Comparison of ENCODE assay signal across 26 mouse cellular contexts in the genomic region with DNA sequence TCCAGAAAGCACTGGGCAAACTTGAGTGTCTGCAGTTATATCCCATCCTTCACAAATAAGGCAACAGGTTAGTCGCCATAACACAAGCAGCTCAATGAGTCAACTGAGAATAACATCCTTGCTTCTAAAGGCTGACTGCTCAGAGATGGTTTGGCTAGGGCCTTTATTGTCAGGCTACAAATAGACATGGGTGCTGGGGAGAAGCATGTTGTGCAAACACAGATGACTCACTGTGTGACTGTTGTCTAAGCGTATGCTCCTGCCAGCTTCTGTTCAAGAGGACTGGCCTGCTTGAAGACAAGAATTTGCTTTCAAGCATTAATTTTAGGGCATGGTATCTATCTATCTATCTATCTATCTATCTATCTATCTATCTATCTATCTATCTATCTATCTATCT.
DNase-seq lines count a peak whose midpoint lies in the region; ATAC-seq and TF ChIP-seq lines count a peak whose summit lies in the region.
"Had no signal": no experiment of that assay in that cellular context is flagged by ENCODE, and none has a peak within 500 bp of the region (broad histone marks: within the 10 kb centered on the region; RNA-seq: fewer than 3 reads in every experiment).

No protein-coding gene starts in this region.

- H3K27me3 ChIP-seq in myocyte (ENCODE audit: control insufficient read depth, insufficient read depth, insufficient read length): no peaks in the 10 kb centered on the region
- H3K27me3 ChIP-seq in limb, embryonic 10.5 days (ENCODE audit: low read depth, poor library complexity, severe bottlenecking): no peaks in the 10 kb centered on the region
- H3K27me3 ChIP-seq: CH12.LX; embryonic facial prominence, embryonic 12.5 days; forebrain, embryonic 13.5 days; intestine, embryonic 15.5 days; limb, embryonic 12.5 days; liver, embryonic 13.5 days had no signal

- H3K79me2 ChIP-seq in myocyte (ENCODE audit: control insufficient read depth, insufficient read depth): no peaks in the 10 kb centered on the region

- H3K4me3 ChIP-seq in myocyte: no peak overlapping the region
- H3K4me3 ChIP-seq in limb, embryonic 10.5 days: no peak overlapping the region
- H3K4me3 ChIP-seq: embryonic facial prominence, embryonic 12.5 days; forebrain, embryonic 13.5 days; heart, embryonic 10.5 days; hindbrain, embryonic 10.5 days; intestine, embryonic 15.5 days; limb, embryonic 12.5 days; liver, embryonic 13.5 days had no signal

- 94% methylated on average over 2 of the region's 2 CpGs for WGBS in limb, embryonic 10.5 days

- DNase-seq in frontal cortex, postnatal 25 days (ENCODE audit: low spot score in 2 of 2): no peak
- DNase-seq in layer of hippocampus, adult 9-10 months (ENCODE audit: low spot score): peak; percentile 39
- DNase-seq in layer of hippocampus, postnatal 10 days (ENCODE audit: low spot score in 2 of 2): no peak
- peak; percentile 26 for DNase-seq in Muller cell, postnatal 12 days (ENCODE audit: inconsistent ontology term)
- no peak for DNase-seq in limb, embryonic 10.5 days (ENCODE audit: low spot score)
- DNase-seq: cerebellum, adult 18-20 months; kidney, adult 9 months; kidney, postnatal 14 days; liver, embryonic 13.5 days; lung, adult 2 months; lung, postnatal 14 days; right cerebral cortex, postnatal 25 days; spleen, adult 18-20 months had no signal

- no peak for TF ChIP-seq POLR2A in myocyte (IDR thresholded peaks at IDR 0.05; ENCODE audit: insufficient read length, low read depth)

- no peak overlapping the region for H3K4me2 ChIP-seq in myocyte (ENCODE audit: low read depth)
- H3K4me2 ChIP-seq: embryonic facial prominence, embryonic 12.5 days; forebrain, embryonic 13.5 days; intestine, embryonic 15.5 days; limb, embryonic 12.5 days; liver, embryonic 13.5 days; midbrain, embryonic 11.5 days had no signal

- no peaks in the 10 kb centered on the region for H3K36me3 ChIP-seq in myocyte (ENCODE audit: control insufficient read depth, insufficient read depth)
- 0 out of 2 replicates have a peak, but pooled peaks cover 5% of the 10 kb centered on the region for H3K36me3 ChIP-seq in limb, embryonic 10.5 days
- H3K36me3 ChIP-seq: embryonic facial prominence, embryonic 12.5 days; G1E; heart, embryonic 10.5 days; hindbrain, embryonic 10.5 days; intestine, embryonic 15.5 days; limb, embryonic 12.5 days; liver, embryonic 13.5 days had no signal

- no peak overlapping the region for H3K27ac ChIP-seq in limb, embryonic 10.5 days
- H3K27ac ChIP-seq: embryonic facial prominence, embryonic 12.5 days; forebrain, embryonic 13.5 days; heart, embryonic 10.5 days; hindbrain, embryonic 10.5 days; intestine, embryonic 15.5 days; limb, embryonic 12.5 days; liver, embryonic 13.5 days had no signal

- H3ac ChIP-seq in myocyte (ENCODE audit: control insufficient read depth, insufficient read length): no peak overlapping the region

- ATAC-seq in frontal cortex, adult (ENCODE audit: low TSS enrichment): peak; percentile 45; the same call in 1 of the 2 replicates
- ATAC-seq in monocyte, adult 5-6 weeks (replicated peaks; ENCODE audit: insufficient number of reproducible peaks, low FRiP score, low TSS enrichment, poor library complexity, severe bottlenecking): no peak
- ATAC-seq: forebrain, embryonic 13.5 days; hindbrain, embryonic 16.5 days; intestine, embryonic 15.5 days had no signal

- H3K4me1 ChIP-seq in limb, embryonic 10.5 days: peaks cover 19% of the 10 kb centered on the region
- H3K4me1 ChIP-seq: forebrain, embryonic 13.5 days; intestine, embryonic 15.5 days; liver, embryonic 13.5 days had no signal

- H3K9me3 ChIP-seq in limb, embryonic 10.5 days (replicated peaks): no peaks in the 10 kb centered on the region
- H3K9me3 ChIP-seq: embryonic facial prominence, embryonic 12.5 days; forebrain, embryonic 13.5 days; heart, embryonic 10.5 days; hindbrain, embryonic 10.5 days; intestine, embryonic 15.5 days; limb, embryonic 12.5 days; liver, embryonic 13.5 days had no signal

TF ChIP-seq in myocyte, 11 proteins besides CTCF, POLR2A, EP300 and RAD21:
- TF ChIP-seq POLR2AphosphoS2 (IDR thresholded peaks at IDR 0.05; ENCODE audit: insufficient read length, low read depth) (no peak), CEBPB (IDR thresholded peaks at IDR 0.05; ENCODE audit: insufficient read depth, poor library complexity, severe bottlenecking) (0 out of 2 replicates have a peak, but pooled peaks have one; percentile 7), USF1 (IDR thresholded peaks at IDR 0.05; ENCODE audit: low read depth) (no peak), SRF (IDR thresholded peaks at IDR 0.05; ENCODE audit: control insufficient read depth, insufficient read length, low read depth) (no peak), TCF3 (IDR thresholded peaks at IDR 0.05; ENCODE audit: insufficient read length, low read depth) (no peak), REST (IDR thresholded peaks at IDR 0.05; ENCODE audit: insufficient read depth, insufficient read length) (no peak), MYOG (IDR thresholded peaks at IDR 0.05; ENCODE audit: control insufficient read depth in 1 of 3, insufficient read depth in 1 of 3, insufficient read length in 2 of 3, low read depth in 2 of 3) (no peak)

Comparison
In these comparisons a context has a peak if more than half of its experiments do, and no peak if none do; other contexts are left out.
1. DNase-seq: peak in layer of hippocampus, adult 9-10 months (single experiment) and Muller cell, postnatal 12 days (single experiment); none in frontal cortex, postnatal 25 days (0 of 2), layer of hippocampus, postnatal 10 days (0 of 2) and limb, embryonic 10.5 days (single experiment).